Mouse (Mus musculus): ENCODE results near the gene Rab3a.

DNA sequence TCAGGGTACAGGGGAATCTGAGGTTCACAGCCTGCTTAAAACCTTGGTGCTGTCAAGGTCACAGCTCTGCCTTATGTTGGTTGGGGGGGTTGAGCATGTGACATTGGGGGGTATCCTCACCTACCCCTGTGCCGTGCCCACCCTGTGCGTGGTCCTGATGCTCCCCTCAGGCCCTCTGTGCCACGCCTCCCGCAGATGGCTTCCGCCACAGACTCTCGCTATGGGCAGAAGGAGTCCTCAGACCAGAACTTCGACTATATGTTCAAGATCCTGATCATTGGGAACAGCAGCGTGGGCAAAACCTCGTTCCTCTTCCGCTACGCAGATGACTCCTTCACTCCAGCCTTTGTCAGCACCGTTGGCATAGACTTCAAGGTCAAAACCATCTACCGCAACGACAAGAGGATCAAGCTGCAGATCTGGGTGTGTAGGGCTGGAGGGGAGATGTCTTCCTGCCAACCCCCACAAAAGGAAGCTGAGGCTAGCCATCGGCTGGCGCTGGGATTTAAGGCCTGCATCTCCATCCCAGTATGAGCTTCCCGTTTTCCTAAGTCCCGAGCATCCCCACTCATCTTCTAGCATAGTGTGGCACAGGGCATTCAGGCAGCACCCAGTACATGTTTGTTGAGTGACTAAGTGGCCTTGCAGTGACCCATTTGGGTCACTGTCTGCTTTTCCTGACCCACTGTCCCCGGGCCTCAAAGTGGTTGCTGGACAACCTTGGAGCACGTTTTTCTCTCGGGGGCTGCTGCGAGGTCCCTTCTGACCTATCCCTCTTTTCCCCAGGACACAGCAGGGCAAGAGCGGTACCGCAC, 1.4 kb downstream of the Rab3a start:
- no peak for TF ChIP-seq POLR2A (IDR thresholded peaks at IDR 0.05; ENCODE audit: extremely low read depth, insufficient read depth, low read length)
- TF ChIP-seq CTCF (IDR thresholded peaks at IDR 0.05; ENCODE audit: extremely low read depth, insufficient read depth, low read length) = no peak
